Mouse (Mus musculus): Measurements from ENCODE around the gene Ttc28.

DNA sequence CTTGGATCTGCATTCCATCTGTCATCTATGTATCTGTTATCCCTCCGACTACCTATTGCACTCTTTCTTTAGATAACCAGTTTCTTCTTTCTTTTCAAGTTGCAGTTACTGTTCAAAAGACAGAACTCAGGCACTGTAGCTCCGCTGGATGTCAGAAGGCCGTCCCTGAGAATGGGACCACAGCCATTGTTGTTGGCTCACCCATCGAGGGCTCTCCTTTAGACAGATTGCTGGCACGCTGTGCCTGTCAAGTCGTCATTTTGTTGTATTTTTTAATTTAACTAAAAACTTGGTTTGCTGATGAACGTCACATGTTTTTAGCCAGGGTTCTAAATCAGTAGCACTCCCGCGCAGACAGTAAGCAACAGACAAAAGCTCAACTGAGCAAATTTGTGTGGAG, 124.1 kb downstream of the Ttc28 start:
- TF ChIP-seq CTCF (IDR thresholded peaks at IDR 0.05; ENCODE audit: insufficient read depth, low read length) (no peak), POLR2A (IDR thresholded peaks at IDR 0.05; ENCODE audit: borderline replicate concordance, extremely low read depth, low read depth, low read length) (no peak)
